Mouse (Mus musculus): ENCODE data around the gene 9130008F23Rik. TPM values are rescaled to one million over a fixed set of nuclear protein-coding genes. Genes with fewer than 3 reads are reported as not detected.

Gene 9130008F23Rik
- polyA plus RNA-seq, 1 experiment from 2014 or later: 3.4 TPM

Other genes with a start within 250 kb of the 9130008F23Rik start
- not detected in 2 replicates for gene Esp3, start 248.5 kb downstream of the 9130008F23Rik start, polyA plus RNA-seq (2016; fragmentation: Nextera tagmentation; extraction: Ambion mirVana)
- not detected in 2 replicates for gene Esp1, start 153.4 kb downstream of the 9130008F23Rik start, polyA plus RNA-seq (2016; fragmentation: Nextera tagmentation; extraction: Ambion mirVana)
- not detected in 2 replicates for gene Crisp2, start 73.6 kb downstream of the 9130008F23Rik start, polyA plus RNA-seq (2016; fragmentation: Nextera tagmentation; extraction: Ambion mirVana)
- 9.7 and 14.1 TPM in 2 replicates for gene Rhag, start 69.4 kb downstream of the 9130008F23Rik start, polyA plus RNA-seq (2016; fragmentation: Nextera tagmentation; extraction: Ambion mirVana)
- gene Glyatl3, start 33.8 kb upstream of the 9130008F23Rik start, polyA plus RNA-seq (2016; fragmentation: Nextera tagmentation; extraction: Ambion mirVana): not detected in 2 replicates
- gene Mut, start 54.1 kb upstream of the 9130008F23Rik start, polyA plus RNA-seq (2016; fragmentation: Nextera tagmentation; extraction: Ambion mirVana): 40.4 and 43.6 TPM in 2 replicates
- gene Cenpq, start 54.5 kb upstream of the 9130008F23Rik start, polyA plus RNA-seq (2016; fragmentation: Nextera tagmentation; extraction: Ambion mirVana): 17.0 and 20.2 TPM in 2 replicates

All from heart, embryonic 12.5 days (tissue).